In the genomic region with DNA sequence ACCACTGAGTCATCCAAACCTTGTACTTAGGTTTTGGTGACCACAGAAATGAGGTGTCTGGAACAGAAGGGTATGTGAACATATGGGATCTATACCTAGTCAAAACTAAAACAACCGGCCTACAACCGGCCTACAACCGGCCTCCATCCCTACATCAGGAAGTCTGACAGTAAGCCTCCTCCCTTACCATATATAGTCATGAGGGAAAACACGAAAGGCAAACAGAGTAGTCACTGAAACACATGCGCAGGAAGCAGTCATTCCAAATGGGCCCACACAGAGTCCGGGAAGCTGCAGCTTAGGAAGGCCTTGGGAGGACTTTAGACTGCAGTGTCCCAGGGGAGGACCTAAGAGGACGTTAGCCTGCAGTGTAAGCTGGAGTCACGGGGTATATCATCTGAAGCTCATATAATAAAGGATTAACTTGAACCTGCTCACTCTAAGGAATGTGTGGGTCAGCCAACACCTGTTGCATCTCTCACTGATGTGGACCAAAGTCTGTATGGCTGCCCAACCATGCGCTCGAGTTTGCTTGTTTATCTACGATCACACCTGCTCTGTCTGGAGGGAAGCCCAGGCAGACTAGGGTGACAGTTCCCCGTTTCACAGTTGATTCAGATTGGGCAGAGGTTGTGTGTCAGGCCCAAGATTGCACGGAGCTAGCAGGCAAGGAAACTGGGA, we compare ENCODE assay signal across 12 mouse cellular contexts.
A peak's percentile ranks its signal among the peaks of the same experiment; 100 is the strongest.
DNase-seq lines count a peak whose midpoint lies in the region; ATAC-seq lines count a peak whose summit lies in the region.
"Had no signal": no experiment of that assay in that cellular context is flagged by ENCODE, and none has a peak within 500 bp of the region (broad histone marks: within the 10 kb centered on the region; RNA-seq: fewer than 3 reads in every experiment).

No protein-coding gene starts in this region.

- no peak overlapping the region for H3K4me2 ChIP-seq in kidney, embryonic 14.5 days (replicated peaks; ENCODE audit: low read depth, low read length)
- H3K4me2 ChIP-seq: liver, embryonic 13.5 days had no signal

- H3K27ac ChIP-seq in kidney, embryonic 14.5 days (ENCODE audit: low read depth, low read length), result no peak overlapping the region
- H3K27ac ChIP-seq: liver, embryonic 13.5 days; macrophage had no signal

- no peaks in the 10 kb centered on the region for H3K4me1 ChIP-seq in kidney, embryonic 14.5 days (ENCODE audit: control insufficient read depth, insufficient read depth, low read length)

- H3K4me3 ChIP-seq in kidney, embryonic 14.5 days (ENCODE audit: low read length), result no peak overlapping the region
- H3K4me3 ChIP-seq: liver, embryonic 13.5 days had no signal

- H3K27me3 ChIP-seq in kidney, embryonic 14.5 days (ENCODE audit: control insufficient read depth, insufficient read depth, low read length), result no peaks in the 10 kb centered on the region
- H3K27me3 ChIP-seq: liver, embryonic 13.5 days had no signal

- DNase-seq in kidney, adult 11 months, result peak; percentile 87
- peak; percentile 52 to 71 for DNase-seq in gastrocnemius, postnatal 36 days
- DNase-seq in kidney, postnatal 36 days, result peak; percentile 69 to 85
- peak; percentile 8 to 15 for DNase-seq in spleen, postnatal 36 days (ENCODE audit: low spot score in 2 of 2)
- DNase-seq in cerebellum, adult 8-10 months, result no peak
- DNase-seq in Muller cell, postnatal 12 days (ENCODE audit: inconsistent ontology term), result no peak
- DNase-seq: heart, postnatal 14 days; layer of hippocampus, adult 9-11 months; liver, embryonic 13.5 days had no signal

- H3K9ac ChIP-seq in kidney, embryonic 14.5 days (ENCODE audit: low read depth, low read length), result no peak overlapping the region
- H3K9ac ChIP-seq: liver, embryonic 13.5 days had no signal

- ATAC-seq in kidney, embryonic 14.5 days (ENCODE audit: low FRiP score, low TSS enrichment), result no peak
- ATAC-seq in activated CD4-positive, CD25-positive, alpha-beta regulatory T cell, adult 4 months, result no peak

- H3K9me3 ChIP-seq in kidney, embryonic 14.5 days (ENCODE audit: control insufficient read depth, low read length), result no peaks in the 10 kb centered on the region
- H3K9me3 ChIP-seq: liver, embryonic 13.5 days had no signal

- no peaks in the 10 kb centered on the region for H3K36me3 ChIP-seq in kidney, embryonic 14.5 days (ENCODE audit: control insufficient read depth, insufficient read depth, low read length)
- H3K36me3 ChIP-seq: liver, embryonic 13.5 days had no signal

- WGBS in kidney, embryonic 14.5 days, result 76% methylated on average over 13 of the region's 13 CpGs

- intact Hi-C loops in gastrocnemius, postnatal 36 days (cut with DNase I), result loop anchor here (2.0 to 5.0 kb wide), 2 partner anchors 93 to 174 kb away; no protein-coding TSS in a partner anchor

Comparison
In these comparisons a context has a peak if more than half of its experiments do, and no peak if none do; other contexts are left out.
1. DNase-seq: peak in kidney, adult 11 months (single experiment), gastrocnemius, postnatal 36 days (2 of 2), kidney, postnatal 36 days (2 of 2) and spleen, postnatal 36 days (2 of 2); none in cerebellum, adult 8-10 months (single experiment) and Muller cell, postnatal 12 days (single experiment).